Mouse (Mus musculus): ENCODE data around the gene Psmb6.
A peak's percentile ranks its signal among the peaks of the same experiment; 100 is the strongest.
"Not testable (repeated sequence)": the region's sequence is repeated elsewhere in the genome, so short reads cannot be mapped to it uniquely, and the experiment has no call there.

The Psmb6 gene

DNA sequence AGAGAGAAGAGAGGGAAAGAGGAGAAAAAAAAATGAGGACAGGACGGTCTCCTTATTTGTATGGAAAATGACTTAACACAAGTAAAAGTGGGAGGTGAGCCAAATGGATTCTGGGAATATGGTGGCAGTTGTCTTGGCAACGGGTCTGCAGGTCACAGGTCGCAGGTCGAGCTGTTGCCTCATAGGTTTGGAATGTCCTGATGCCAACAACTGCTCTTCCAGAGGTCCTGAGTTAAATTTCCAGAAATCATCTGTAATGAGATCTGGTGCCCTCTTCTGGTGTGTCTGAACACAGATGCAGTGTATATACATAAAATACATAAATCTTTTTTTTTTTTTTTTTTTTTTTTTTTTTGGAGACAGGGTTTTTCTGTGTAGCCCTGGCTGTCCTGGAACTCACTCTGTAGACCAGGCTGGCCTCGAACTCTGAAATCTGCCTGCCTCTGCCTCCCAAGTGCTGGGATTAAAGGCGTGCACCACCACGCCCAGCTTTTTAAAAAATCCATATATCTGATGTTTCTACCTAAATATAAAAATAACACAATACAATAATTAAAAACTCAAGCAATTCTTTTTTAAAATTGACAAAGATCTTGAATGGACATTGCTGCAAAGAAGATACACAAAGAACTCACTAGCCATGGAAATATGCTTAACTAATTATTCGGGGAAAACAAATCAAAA lies 1.7 kb upstream of the Psmb6 start:
- DNase-seq (ENCODE audit: low read depth, low spot score): not testable (repeated sequence)

GRCm38 (mm10) chr11:70524782-70525181 lies 385 bp upstream of the Psmb6 start:
- DNase-seq (ENCODE audit: low read depth, low spot score): no peak

DNA sequence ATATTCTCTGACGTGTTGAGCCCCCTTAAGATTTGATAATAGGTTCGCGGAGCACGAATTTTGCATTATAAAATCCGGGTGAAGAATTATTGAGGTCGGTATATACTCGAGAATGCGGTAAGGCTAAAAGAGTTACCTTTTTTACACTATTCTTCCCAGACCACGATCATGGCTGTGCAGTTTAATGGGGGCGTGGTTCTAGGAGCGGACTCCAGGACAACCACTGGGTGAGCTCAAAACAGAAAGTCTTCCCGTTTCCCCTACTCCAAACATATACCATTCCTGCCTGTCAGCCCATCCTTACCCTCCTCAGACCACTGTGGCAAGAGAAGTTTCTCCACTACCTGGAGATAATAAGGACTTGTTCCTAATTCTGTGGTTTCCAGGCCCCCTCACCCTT lies 559 bp downstream of the Psmb6 start:
- DNase-seq (ENCODE audit: low read depth, low spot score): no peak

DNA sequence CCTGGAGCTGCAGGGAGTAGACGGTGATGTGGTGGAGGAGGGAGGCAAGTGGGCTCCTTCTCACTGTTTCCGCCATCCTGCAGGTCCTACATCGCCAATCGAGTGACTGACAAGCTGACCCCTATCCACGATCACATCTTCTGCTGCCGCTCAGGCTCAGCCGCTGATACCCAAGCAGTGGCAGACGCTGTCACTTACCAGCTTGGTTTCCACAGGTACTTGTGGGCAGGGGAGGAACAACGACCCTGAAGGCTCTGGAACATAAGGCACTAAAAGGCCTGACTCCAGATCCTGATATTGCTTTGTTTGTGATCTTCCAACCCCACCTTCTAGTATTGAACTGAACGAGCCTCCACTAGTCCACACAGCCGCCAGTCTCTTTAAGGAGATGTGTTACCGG lies 1.0 kb downstream of the Psmb6 start:
- DNase-seq (ENCODE audit: low read depth, low spot score): no peak

DNA sequence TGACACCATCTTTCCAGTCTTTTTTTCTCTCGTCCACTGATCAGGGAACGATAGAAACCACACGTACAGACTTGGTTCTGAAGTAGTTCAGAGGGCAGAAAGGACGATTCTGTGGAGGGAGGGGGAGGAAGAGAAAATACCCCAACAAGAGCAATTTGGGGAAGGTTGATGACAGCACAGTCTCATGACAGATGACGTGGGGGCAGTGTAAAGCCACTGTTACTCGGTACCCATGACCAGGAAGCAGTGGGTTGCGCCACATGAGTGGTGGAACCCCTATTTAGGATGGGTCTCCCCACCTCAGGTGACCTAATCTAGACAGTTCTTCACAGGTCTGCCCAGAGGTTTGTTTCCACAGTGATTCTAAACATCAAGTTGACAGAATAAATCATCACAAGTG lies 3.4 kb downstream of the Psmb6 start:
- no peak for DNase-seq (ENCODE audit: low read depth, low spot score)

DNA sequence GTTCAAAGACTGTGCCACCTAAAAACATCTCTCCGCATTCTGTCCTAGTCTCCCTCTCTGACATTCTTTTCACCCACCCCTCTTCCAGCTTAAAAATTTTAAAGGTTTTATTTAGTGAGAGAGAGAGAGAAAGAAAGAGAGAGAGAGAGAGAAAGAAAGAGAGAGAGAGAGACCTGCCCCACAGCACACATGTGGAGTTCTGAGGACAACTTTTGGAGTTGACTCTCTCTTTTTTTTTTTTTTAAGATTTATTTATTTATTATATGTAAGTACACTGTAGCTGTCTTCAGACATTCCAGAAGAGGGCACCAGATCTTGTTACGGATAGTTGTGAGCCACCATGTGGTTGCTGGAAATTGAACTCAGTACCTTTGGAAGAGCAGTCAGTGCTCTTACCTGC lies 5.9 kb downstream of the Psmb6 start:
- DNase-seq (ENCODE audit: low read depth, low spot score): not testable (repeated sequence)

DNA sequence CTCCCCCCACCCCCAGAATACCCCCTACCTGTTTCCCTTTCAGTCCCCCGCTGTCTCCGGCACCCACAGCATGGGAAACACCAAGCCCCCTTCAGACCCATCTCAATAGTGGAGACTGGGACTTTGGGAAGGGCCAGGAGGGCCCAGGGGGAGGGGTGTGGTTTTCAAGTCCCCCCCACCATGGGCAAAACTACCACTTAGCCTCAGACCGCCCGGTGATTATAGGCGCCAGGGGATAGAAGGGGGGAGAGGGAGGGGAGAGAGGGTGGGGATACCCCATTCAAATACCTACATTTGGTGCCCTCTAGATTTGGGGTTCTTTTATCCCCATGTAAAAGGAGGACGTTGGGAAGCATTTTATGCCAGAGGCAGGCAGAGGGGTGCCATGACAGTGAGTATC lies 7.7 kb downstream of the Psmb6 start, which contains the start of gene Gm40193:
Gm40193 (minus strand) TSS at position 101 of the 400 bp plus-strand sequence.
- no peak for DNase-seq (ENCODE audit: low read depth, low spot score)

DNA sequence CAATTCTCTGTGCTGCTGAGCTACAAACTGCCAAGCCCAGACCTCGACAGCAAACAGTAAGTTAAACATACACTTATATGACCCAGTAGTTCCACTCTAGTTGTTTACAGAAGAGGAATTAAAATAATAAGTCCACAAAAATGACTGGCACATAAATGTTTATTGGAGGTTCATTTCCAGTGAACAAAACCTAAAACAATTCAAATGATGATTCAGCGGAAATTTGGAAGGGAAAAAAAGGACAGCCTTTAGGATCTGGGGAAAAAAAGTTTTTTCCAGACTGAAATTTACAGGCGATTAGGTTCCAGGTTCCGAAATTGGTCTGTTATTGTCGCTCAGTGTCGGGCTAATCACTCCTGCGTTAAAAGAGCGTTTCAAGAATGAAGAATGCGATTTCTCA lies 14.3 kb downstream of the Psmb6 start:
- DNase-seq (ENCODE audit: low read depth, low spot score): no peak

GRCm38 (mm10) chr11:70539877-70540587 lies 14.9 kb downstream of the Psmb6 start, which contains the start of gene Pld2:
TSS of gene Pld2 (plus strand) at chr11:70540064.
- peak; percentile 87 for DNase-seq (ENCODE audit: low read depth, low spot score)

DNA sequence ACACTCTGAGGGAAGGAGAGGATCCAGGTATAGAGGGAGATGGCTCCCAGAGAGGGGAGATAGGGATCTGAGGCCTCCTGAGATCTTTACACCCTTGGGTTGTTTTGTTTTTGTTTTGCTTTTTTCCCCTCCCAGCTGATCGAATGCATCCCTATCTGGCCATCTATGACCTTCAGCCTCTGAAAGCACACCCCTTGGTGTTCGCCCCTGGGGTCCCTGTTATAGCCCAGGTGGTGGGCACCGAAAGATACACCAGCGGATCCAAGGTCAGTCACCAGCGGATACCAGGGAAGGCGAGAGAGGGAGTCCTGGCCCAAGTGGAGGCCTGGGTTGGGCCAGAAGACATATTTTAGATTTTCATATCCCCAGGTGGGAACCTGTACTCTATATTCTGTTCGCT lies 15.8 kb downstream of the Psmb6 start:
- no peak for DNase-seq (ENCODE audit: low read depth, low spot score)

- DNase-seq (ENCODE audit: low read depth, low spot score): no peak
These were observed 16.2 kb downstream of the Psmb6 start for GRCm38 (mm10) chr11:70541415-70541814.

GRCm38 (mm10) chr11:70544496-70544895 lies 19.3 kb downstream of the Psmb6 start:
- no peak for DNase-seq (ENCODE audit: low read depth, low spot score)

- DNase-seq (ENCODE audit: low read depth, low spot score): no peak
These were observed 26.4 kb downstream of the Psmb6 start for GRCm38 (mm10) chr11:70551526-70551925.

GRCm38 (mm10) chr11:70553940-70554339 lies 28.8 kb downstream of the Psmb6 start:
- no peak for DNase-seq (ENCODE audit: low read depth, low spot score)

DNA sequence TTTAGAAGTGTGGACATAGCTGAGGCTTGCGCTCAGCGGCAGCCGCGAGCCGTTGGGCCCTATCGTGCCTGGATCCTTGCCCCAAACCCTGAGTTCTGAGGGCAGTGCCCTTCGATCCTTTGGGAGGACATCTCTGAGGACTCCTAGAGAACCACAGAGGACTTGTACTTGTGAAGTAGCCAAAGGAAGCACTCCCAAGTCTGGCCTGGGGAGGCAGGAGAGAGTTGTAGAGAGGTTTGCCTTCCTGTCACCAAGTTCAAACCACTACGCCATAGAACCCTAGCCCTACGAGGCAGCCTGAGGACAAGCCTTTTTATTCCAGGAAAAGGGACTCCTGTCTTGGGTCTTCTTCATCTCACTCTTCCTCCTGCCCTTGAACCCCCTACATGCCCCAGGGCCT lies 32.4 kb downstream of the Psmb6 start:
- DNase-seq (ENCODE audit: low read depth, low spot score): no peak

GRCm38 (mm10) chr11:70561937-70562286 lies 36.7 kb downstream of the Psmb6 start:
- no peak for DNase-seq (ENCODE audit: low read depth, low spot score)

- peak; percentile 96 for DNase-seq (ENCODE audit: low read depth, low spot score)
These were observed 37.3 kb downstream of the Psmb6 start, which contains the start of gene Mink1 for GRCm38 (mm10) chr11:70562287-70562994. TSS of gene Mink1 (plus strand) at chr11:70562881.

DNA sequence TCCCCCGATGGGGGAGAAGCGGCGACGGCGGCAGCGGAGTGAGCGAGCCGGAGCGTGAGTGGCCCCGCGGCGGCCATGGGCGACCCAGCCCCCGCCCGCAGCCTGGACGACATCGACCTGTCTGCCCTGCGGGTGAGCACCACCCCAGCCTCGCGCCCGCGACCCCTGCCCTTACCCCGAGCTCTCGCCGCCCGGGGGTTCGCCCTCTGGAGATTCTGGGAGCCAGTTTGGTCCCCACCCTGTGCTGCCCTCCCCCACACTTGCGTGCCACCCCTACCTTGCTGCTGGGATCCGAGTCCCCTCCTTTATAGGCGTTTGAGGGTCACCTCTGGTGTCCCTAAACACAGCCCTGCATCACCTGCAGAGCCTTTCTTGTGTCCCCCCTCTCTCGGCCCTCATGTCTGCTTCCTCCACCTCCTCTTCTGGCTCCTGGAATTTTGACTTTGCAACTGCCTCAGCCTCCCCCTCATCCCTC lies 37.9 kb downstream of the Psmb6 start:
- DNase-seq (ENCODE audit: low read depth, low spot score): no peak

DNA sequence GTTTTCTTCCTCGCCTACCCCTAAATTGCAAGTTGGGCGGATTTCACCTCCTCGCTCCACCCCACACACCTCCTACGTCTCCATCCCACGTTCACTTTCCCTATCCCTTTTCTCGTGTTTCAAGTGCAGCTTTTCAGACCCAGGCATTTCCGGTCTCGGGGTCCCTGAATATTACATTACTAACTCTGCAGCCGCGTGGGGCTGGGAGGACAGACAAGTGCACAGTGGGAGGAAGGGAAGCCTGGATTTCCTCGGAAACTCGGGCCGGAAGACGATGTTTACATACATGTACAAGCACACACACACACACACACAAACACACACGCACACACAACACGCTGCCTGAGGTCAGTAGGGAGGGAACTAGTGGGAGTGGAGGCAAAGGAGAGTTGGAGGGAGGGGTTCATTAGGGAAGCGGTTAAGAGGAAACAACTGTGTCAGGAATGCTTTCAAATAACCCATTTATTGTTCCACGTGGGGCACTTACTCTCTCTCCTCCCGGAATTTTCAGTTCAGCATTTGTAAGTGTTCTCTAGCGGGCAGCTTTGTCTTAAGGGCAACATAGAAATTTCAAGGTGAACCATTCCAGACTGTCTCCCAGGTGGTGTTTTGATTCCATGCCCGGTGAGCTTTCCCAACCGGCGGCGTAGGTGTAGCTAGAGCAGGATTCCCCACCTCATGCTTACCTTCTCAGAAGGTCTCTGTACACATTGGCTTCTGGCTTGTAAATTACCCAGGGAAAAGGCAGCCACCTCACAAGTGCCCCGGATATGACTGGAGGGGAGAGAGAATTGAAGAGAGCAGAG lies 38.5 kb downstream of the Psmb6 start:
- DNase-seq (ENCODE audit: low read depth, low spot score): peak; percentile 48

- DNase-seq (ENCODE audit: low read depth, low spot score): no peak
These were observed 39.2 kb downstream of the Psmb6 start for GRCm38 (mm10) chr11:70564276-70564873.

DNA sequence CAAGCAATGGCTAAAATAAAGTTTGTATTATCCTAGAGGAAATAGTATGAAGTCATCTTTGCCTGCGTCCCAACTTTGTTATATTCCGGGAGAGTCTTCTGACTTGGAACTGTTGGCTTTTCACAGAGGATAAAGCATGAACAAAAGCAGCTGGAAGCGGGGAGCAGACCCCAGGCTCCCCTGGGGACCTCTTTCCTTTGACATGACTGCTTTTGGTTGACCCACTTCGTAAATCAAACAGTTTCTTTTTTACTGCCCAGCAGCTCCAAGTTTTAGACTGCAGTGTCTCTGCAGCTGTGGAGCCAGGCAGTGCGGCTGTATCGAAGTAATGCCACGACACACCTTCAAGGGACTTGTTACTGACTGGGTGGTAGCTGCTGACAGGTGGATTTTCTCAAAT lies 41.4 kb downstream of the Psmb6 start:
- peak; percentile 57 for DNase-seq (ENCODE audit: low read depth, low spot score)
